Mouse (Mus musculus): ENCODE results near the gene Pabpc4l.
"Not testable (repeated sequence)": the region's sequence is repeated elsewhere in the genome, so short reads cannot be mapped to it uniquely, and the experiment has no call there.

Pabpc4l gene

GRCm38 (mm10) chr3:46447481-46448265 lies at the start of gene Pabpc4l:
TSS of gene Pabpc4l (minus strand) at chr3:46448219.
- in situ Hi-C loops (cut with MboI, MseI), result no loop called here

GRCm38 (mm10) chr3:46490989-46491259 lies 42.9 kb upstream of the Pabpc4l start:
- in situ Hi-C loops (cut with MboI, MseI), result no loop called here

DNA sequence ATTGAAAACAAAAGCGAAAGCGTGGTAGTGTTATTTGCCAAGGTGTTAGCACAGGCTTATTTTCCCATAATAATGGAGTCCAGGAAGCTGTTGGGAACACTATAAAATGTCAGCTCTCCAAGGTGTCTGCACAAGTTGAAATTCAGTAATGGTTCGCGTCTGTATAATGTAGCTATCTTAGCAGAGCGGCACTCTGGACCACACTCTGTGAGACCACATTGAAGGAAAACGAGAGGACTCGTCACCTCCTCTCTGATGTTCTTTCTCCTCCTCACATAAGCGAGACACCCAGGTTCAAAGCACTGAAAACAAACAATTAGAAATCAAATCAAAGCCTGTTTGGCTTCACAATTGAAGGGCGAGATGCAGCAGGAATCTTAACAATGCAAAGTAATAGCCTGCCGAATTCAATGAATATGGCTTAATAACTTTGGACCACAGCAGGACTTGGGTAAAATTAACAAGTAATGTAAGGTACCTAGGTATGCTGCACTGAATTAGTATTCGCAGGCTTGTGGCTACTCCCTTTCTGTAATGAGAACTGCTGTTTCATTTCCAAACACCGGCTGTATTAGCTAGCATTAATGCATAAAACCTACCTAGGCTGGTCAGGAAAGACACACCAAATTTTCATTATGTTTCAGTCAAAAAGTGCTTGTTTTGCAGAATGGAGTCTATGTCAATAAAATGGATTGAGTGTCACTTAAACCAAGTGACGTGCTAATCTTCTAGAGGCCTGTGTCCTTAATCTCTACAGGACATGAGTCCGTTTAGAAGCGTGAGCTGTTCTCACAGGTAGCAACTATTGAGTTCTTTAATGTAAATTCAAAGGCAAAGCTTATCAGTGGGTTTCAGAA lies 42.3 kb upstream of the Pabpc4l start:
- in situ Hi-C loops (cut with MboI, MseI), result no loop called here

- in situ Hi-C loops (cut with MboI, MseI), result not testable (repeated sequence)
These were observed 38.1 kb upstream of the Pabpc4l start for GRCm38 (mm10) chr3:46486091-46486490.

DNA sequence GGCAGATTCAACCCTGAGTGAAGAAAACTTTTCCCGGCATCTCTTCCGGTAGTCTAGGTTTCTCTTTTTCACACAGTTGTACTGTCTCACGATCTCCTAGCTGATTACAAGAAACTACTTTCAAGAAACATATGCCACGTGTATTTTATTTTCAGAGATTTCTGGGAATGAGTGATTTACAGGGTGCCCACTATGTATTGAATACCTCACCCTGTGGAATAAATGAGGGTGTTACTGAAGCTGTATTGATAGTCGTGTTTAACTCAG lies 180 bp upstream of the Pabpc4l start:
- in situ Hi-C loops (cut with MboI, MseI), result no loop called here

DNA sequence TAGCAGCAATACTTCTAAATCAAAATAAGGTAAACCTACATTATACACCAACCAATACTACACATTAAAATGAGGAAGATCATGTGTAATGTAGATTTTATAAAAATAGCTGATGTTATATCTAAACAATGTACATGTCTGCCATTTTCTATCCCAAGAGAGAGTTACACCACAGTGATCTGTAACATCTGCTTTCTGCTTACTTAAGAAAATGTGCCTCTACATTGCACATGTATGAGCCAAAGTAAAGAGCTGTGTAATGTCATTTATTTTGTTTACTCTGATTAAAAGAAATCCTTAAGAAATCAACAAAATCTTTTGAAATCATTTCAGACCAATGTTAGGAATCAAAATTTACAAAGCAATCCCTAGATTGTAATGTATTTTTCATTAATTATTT lies 16.6 kb downstream of the Pabpc4l start:
- in situ Hi-C loops (cut with MboI, MseI), result no loop called here
